Mouse (Mus musculus): ENCODE measurements at regions not wholly inside any gene's neighbourhood (a gene's known extent, or its start where the extent isn't known, plus 50 kb on each side); places are given as distances from the start of the nearest gene placed in this dataset.

- Histone ChIP-seq H3K4me2 (no peak overlapping the region), H3K9ac (replicated peaks) (no peak overlapping the region), H3K27me3 (peaks cover 23% of the 10 kb centered on the region), H3K4me1 (replicated peaks) (0 out of 2 replicates have a peak, but pooled peaks cover 4% of the 10 kb centered on the region), H3K27ac (no peak overlapping the region), H3K4me3 (replicated peaks) (no peak overlapping the region), H3K36me3 (no peaks in the 10 kb centered on the region), H3K9me3 (no peaks in the 10 kb centered on the region)
- 75% methylated on average over 14 of the region's 14 CpGs for WGBS
- ATAC-seq (ENCODE audit: insufficient number of reproducible peaks, insufficient read depth, low FRiP score, low TSS enrichment, low read depth): no peak
These were observed 420.8 kb downstream of the Ptpru start for GRCm38 (mm10) chr4:131417159-131417748.

DNA sequence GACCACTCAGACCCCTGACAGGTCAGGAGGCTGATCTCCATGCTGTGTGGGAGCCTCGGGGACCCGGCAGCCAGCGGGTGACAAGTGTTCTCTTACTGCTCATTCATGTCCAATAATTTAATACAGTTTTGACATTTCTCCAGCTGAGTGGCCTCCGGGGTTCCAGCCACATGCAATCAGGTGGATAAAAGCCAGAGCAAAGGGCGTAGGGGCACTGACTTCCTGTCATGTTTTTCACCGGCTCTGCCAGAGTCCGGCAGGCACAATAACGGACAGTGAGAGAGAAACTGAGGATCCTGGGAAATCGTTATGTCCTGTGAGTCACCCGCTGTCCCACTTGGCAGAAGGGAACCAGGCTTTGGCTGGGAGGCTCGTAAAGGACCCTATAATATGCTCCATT, 412.8 kb downstream of the Ptpru start:
- H3K4me2 ChIP-seq: no peak overlapping the region
- H3K4me3 ChIP-seq (replicated peaks): no peak overlapping the region
- no peak for ATAC-seq (ENCODE audit: insufficient number of reproducible peaks, insufficient read depth, low FRiP score, low TSS enrichment, low read depth)
- peaks cover 14% of the 10 kb centered on the region for H3K27me3 ChIP-seq
- no peaks in the 10 kb centered on the region for H3K9me3 ChIP-seq
- H3K27ac ChIP-seq: no peak overlapping the region
- 55% methylated on average over 11 of the region's 11 CpGs for WGBS
- H3K9ac ChIP-seq (replicated peaks): no peak overlapping the region
- H3K4me1 ChIP-seq (replicated peaks): 0 out of 2 replicates have a peak, but pooled peaks cover 4% of the 10 kb centered on the region
- no peaks in the 10 kb centered on the region for H3K36me3 ChIP-seq

GRCm38 (mm10) chr4:131427871-131428270, 410.2 kb downstream of the Ptpru start:
- 92% methylated on average over 7 of the region's 7 CpGs for WGBS
- no peak overlapping the region for H3K27ac ChIP-seq
- H3K4me2 ChIP-seq: no peak overlapping the region
- H3K4me3 ChIP-seq (replicated peaks): no peak overlapping the region
- no peaks in the 10 kb centered on the region for H3K36me3 ChIP-seq
- H3K27me3 ChIP-seq: peaks cover 22% of the 10 kb centered on the region
- H3K9me3 ChIP-seq: no peaks in the 10 kb centered on the region
- H3K4me1 ChIP-seq (replicated peaks): 0 out of 2 replicates have a peak, but pooled peaks cover 4% of the 10 kb centered on the region
- H3K9ac ChIP-seq (replicated peaks): no peak overlapping the region
- ATAC-seq (ENCODE audit: insufficient number of reproducible peaks, insufficient read depth, low FRiP score, low TSS enrichment, low read depth): no peak

DNA sequence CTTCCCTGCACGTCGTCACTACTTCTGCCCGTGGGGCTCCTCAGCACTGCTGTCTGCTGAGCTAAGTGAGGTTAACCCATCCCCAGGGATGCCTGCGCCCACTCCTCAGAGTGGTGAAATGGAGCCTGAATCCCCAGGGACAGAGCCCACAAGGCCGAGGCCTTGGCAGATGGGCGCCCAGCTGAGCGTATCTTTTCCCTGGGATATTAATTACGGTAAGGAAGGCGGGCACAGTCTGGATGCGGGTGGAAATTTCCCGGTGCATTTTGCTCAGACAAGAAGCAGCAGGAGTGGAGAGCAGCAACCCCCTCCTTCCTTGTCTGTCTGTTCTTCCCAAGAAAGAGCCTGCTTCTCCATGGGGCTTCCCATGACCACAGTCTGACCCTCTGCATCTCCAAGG, 408.7 kb downstream of the Ptpru start:
- no peak overlapping the region for H3K4me3 ChIP-seq (replicated peaks)
- no peak for ATAC-seq (ENCODE audit: insufficient number of reproducible peaks, insufficient read depth, low FRiP score, low TSS enrichment, low read depth)
- H3K9me3 ChIP-seq: no peaks in the 10 kb centered on the region
- H3K27me3 ChIP-seq: peaks cover 28% of the 10 kb centered on the region
- H3K36me3 ChIP-seq: no peaks in the 10 kb centered on the region
- no peak overlapping the region for H3K27ac ChIP-seq
- H3K9ac ChIP-seq (replicated peaks): no peak overlapping the region
- WGBS: 81% methylated on average over 11 of the region's 11 CpGs
- no peak overlapping the region for H3K4me2 ChIP-seq
- 0 out of 2 replicates have a peak, but pooled peaks cover 4% of the 10 kb centered on the region for H3K4me1 ChIP-seq (replicated peaks)

DNA sequence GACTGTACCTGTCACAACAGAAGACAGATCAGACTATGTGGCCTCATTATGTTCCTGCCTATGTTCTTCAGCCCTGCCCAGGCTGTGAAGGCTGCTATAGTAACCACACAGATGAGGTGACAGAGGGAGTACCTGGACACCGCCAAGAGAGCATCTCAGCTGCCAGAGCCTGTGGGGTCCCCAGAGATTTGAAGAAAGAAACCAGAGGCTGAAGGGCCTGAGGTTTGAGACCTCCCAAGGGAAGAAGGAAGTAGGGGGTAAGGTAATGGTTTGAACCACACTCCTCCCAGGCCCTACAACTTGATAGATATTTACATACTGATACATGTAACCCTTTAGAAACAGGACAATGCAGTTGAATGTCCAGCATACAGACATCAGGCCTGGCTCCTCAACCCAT, 407.7 kb downstream of the Ptpru start:
- H3K27me3 ChIP-seq: peaks cover 26% of the 10 kb centered on the region
- H3K27ac ChIP-seq: no peak overlapping the region
- H3K4me1 ChIP-seq (replicated peaks): 0 out of 2 replicates have a peak, but pooled peaks cover 3% of the 10 kb centered on the region
- no peak overlapping the region for H3K4me2 ChIP-seq
- no peak overlapping the region for H3K4me3 ChIP-seq (replicated peaks)
- ATAC-seq (ENCODE audit: insufficient number of reproducible peaks, insufficient read depth, low FRiP score, low TSS enrichment, low read depth): no peak
- no peaks in the 10 kb centered on the region for H3K36me3 ChIP-seq
- no peak overlapping the region for H3K9ac ChIP-seq (replicated peaks)
- no peaks in the 10 kb centered on the region for H3K9me3 ChIP-seq
- 71% methylated on average over 1 of the region's 1 CpGs for WGBS

DNA sequence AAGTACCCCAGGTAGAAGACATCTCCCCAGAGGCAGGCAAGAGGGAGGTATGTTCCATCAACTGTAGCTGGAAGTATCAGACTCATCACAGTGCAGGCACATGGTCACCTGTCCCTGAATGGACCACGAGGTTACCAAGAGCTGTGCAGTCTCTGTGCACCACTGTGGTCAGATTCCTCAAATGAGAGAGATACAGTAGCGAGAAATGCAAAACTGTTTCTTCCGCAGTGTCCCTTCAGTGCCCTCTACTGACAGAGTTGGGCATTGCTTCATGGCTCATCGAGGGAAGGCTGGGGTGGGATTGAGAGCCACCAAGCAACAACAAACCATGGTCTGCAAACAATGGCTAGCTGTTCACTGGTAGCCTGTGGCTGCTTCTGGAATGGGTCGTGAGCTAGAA, 406.9 kb downstream of the Ptpru start:
- Histone ChIP-seq H3K4me1 (replicated peaks) (no peaks in the 10 kb centered on the region), H3K27me3 (peaks cover 19% of the 10 kb centered on the region), H3K36me3 (no peaks in the 10 kb centered on the region), H3K4me3 (replicated peaks) (no peak overlapping the region), H3K9me3 (no peaks in the 10 kb centered on the region), H3K27ac (no peak overlapping the region), H3K9ac (replicated peaks) (no peak overlapping the region), H3K4me2 (no peak overlapping the region)
- no peak for ATAC-seq (ENCODE audit: insufficient number of reproducible peaks, insufficient read depth, low FRiP score, low TSS enrichment, low read depth)
- 11% methylated on average over 5 of the region's 5 CpGs for WGBS

DNA sequence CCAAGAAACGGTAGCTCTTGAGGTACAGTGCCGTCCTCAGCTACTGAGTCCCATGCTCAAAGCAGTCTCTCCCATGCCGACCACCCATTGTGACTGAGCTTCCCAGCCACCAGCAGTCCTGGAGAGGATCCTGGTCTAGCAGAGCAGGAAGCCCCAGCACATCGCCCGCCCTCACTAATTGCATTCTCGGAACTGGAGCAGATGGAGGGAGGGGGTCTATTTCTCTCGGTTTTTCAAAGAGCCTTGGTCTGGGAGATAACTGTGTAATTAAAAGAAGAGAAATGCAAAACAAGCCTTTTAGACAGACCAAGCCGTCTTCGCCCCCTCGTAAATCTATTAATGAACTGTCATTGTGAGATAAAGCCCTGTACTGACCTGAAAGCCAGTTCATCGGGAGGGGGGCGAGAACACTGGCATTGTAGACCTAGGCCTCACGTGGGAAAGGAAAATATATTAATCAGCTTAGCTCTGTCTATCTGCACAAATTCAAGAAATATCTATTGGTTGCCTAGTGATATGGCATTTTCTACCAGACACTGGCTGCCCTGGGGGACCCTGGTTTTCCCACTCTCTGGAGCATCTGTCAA, 405.4 kb downstream of the Ptpru start:
- no peaks in the 10 kb centered on the region for H3K4me1 ChIP-seq (replicated peaks)
- peaks cover 18% of the 10 kb centered on the region for H3K27me3 ChIP-seq
- no peak overlapping the region for H3K4me3 ChIP-seq (replicated peaks)
- H3K27ac ChIP-seq: no peak overlapping the region
- H3K36me3 ChIP-seq: no peaks in the 10 kb centered on the region
- 55% methylated on average over 13 of the region's 13 CpGs for WGBS
- H3K4me2 ChIP-seq: no peak overlapping the region
- ATAC-seq (ENCODE audit: insufficient number of reproducible peaks, insufficient read depth, low FRiP score, low TSS enrichment, low read depth): no peak
- H3K9me3 ChIP-seq: no peaks in the 10 kb centered on the region
- no peak overlapping the region for H3K9ac ChIP-seq (replicated peaks)

DNA sequence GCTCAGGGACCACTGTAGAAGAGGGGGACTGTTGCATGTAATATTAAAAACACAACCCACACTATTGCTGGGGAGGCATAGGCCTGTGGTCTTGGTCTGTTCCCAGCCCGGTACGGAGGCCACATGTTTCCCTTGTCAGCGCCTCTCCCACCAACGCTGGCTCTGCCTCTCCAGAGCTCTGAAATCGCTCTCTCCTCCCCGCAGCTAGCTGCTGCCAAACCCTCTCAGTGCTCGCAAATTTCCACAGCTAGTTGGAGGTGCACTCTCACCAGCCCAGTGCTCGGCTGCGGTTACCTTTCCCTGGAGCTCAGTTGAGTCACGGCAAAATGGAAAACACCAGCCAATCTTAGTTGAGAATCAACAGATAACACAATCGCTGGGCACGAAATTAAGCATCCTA, 402.9 kb downstream of the Ptpru start:
- ATAC-seq (ENCODE audit: insufficient number of reproducible peaks, insufficient read depth, low FRiP score, low TSS enrichment, low read depth): no peak

DNA sequence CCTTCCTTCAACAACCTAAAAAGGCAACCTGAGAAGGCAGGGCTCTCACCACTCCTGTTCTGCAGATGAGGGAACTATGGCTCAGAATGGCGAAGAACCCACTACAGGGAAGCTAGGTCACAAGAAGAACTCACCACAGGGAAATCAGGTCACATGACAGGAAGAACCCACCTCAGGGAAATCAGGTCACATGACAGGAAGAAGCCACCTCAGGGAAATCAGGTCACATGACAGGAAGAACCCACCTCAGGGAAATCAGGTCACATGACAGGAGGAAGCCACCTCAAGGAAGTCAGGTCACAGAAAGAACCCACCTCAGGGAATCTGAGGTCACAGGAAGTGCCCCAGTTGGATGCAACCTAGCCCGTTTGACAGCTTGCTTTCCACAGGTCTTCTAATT, 399.7 kb downstream of the Ptpru start:
- H3K9me3 ChIP-seq: no peaks in the 10 kb centered on the region
- peaks cover 14% of the 10 kb centered on the region; the same call in 1 of the 2 replicates for H3K4me1 ChIP-seq (replicated peaks)
- H3K27me3 ChIP-seq: peaks cover 4% of the 10 kb centered on the region; the same call in 1 of the 2 replicates
- no peaks in the 10 kb centered on the region for H3K36me3 ChIP-seq
- H3K4me2 ChIP-seq: no peak overlapping the region
- no peak overlapping the region for H3K4me3 ChIP-seq (replicated peaks)
- ATAC-seq (ENCODE audit: insufficient number of reproducible peaks, insufficient read depth, low FRiP score, low TSS enrichment, low read depth): no peak
- H3K27ac ChIP-seq: no peak overlapping the region
- H3K9ac ChIP-seq (replicated peaks): no peak overlapping the region
- WGBS: 81% methylated on average over 2 of the region's 2 CpGs

More for the DNA sequence above, 402.9 kb downstream of the Ptpru start:
- WGBS: 79% methylated on average over 12 of the region's 12 CpGs
- no peak overlapping the region for H3K27ac ChIP-seq
- H3K9ac ChIP-seq (replicated peaks): no peak overlapping the region
- H3K4me1 ChIP-seq (replicated peaks): peaks cover 9% of the 10 kb centered on the region; the same call in 1 of the 2 replicates
- no peaks in the 10 kb centered on the region for H3K36me3 ChIP-seq
- H3K4me2 ChIP-seq: no peak overlapping the region
- no peak overlapping the region for H3K4me3 ChIP-seq (replicated peaks)
- peaks cover 16% of the 10 kb centered on the region for H3K27me3 ChIP-seq
- H3K9me3 ChIP-seq: no peaks in the 10 kb centered on the region

DNA sequence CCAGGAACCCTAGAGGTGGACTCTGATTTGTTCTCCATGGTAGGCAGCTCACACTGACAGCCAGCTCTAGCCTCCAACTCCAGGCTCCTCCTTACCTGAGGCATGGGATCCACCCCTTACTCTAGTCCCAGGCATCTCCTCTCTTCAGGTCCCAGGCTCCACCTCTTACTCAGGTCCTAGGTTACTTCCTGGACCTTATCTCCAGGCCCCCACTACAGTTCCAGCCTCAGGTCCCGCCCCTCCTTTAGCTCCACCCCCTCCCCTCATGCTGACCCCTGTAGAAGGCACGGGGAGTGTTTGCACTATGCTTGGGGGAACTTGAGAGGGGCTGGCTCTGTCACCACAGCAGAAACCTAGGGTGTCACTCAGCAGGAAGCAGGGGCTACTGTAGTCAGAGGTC, 399.2 kb downstream of the Ptpru start:
- Histone ChIP-seq H3K4me1 (replicated peaks) (peaks cover 14% of the 10 kb centered on the region; the same call in 1 of the 2 replicates), H3K4me2 (no peak overlapping the region), H3K27me3 (no peaks in the 10 kb centered on the region), H3K36me3 (no peaks in the 10 kb centered on the region), H3K27ac (no peak overlapping the region), H3K4me3 (replicated peaks) (no peak overlapping the region), H3K9me3 (no peaks in the 10 kb centered on the region), H3K9ac (replicated peaks) (no peak overlapping the region)
- 26% methylated on average over 2 of the region's 2 CpGs for WGBS
- no peak for ATAC-seq (ENCODE audit: insufficient number of reproducible peaks, insufficient read depth, low FRiP score, low TSS enrichment, low read depth)

GRCm38 (mm10) chr4:131440845-131441244, 397.2 kb downstream of the Ptpru start:
- no peaks in the 10 kb centered on the region for H3K27me3 ChIP-seq
- H3K4me2 ChIP-seq: no peak overlapping the region
- no peak overlapping the region for H3K27ac ChIP-seq
- no peaks in the 10 kb centered on the region for H3K36me3 ChIP-seq
- no peak for ATAC-seq (ENCODE audit: insufficient number of reproducible peaks, insufficient read depth, low FRiP score, low TSS enrichment, low read depth)
- H3K9me3 ChIP-seq: no peaks in the 10 kb centered on the region
- H3K4me1 ChIP-seq (replicated peaks): peaks cover 14% of the 10 kb centered on the region; the same call in 1 of the 2 replicates
- no peak overlapping the region for H3K9ac ChIP-seq (replicated peaks)
- H3K4me3 ChIP-seq (replicated peaks): no peak overlapping the region
- 56% methylated on average over 3 of the region's 3 CpGs for WGBS

DNA sequence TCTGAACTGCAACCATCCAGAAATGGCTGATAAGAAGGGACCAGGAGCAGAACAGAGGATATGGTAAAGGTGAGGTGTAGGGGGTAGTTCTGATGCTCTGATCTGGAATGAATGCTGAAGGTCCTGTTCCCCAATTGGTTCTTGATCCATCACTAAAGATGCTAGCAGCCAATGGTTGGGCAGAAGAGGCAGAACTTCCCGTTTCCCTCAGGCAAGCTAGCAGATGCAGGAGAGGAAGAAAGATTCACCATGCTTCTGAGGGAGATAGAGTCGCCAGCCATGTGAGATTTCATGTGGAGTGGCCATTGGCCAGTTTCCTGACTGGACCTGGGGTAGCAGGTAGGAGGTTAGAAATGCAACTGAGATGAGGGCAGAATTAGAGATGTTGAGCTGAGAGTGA, 394.6 kb downstream of the Ptpru start:
- Histone ChIP-seq H3K4me2 (no peak overlapping the region), H3K27ac (no peak overlapping the region), H3K36me3 (no peaks in the 10 kb centered on the region), H3K9me3 (no peaks in the 10 kb centered on the region), H3K4me1 (replicated peaks) (peaks cover 14% of the 10 kb centered on the region; the same call in 1 of the 2 replicates), H3K9ac (replicated peaks) (no peak overlapping the region), H3K4me3 (replicated peaks) (no peak overlapping the region), H3K27me3 (no peaks in the 10 kb centered on the region)
- WGBS: 73% methylated on average over 2 of the region's 2 CpGs
- ATAC-seq (ENCODE audit: insufficient number of reproducible peaks, insufficient read depth, low FRiP score, low TSS enrichment, low read depth): no peak

Measured in limb, embryonic 12.5 days (tissue).